Mouse (Mus musculus) heart, embryonic 15.5 days (tissue): Measurements from ENCODE around the gene Tbx18. TPM values are rescaled to one million over a fixed set of nuclear protein-coding genes. Genes with fewer than 3 reads are reported as not detected.
A peak's percentile ranks its signal among the peaks of the same experiment; 100 is the strongest.

Source experiments
- ATAC-seq: fragments of 200-750 bp; cut with Nextera tagmentation; replicated peaks from 2 replicates; pipeline ENCODE4 v1.8.0; 2017; ENCODE audit warnings: low read depth, moderate TSS enrichment; ENCODE audit not compliant: insufficient number of reproducible peaks, insufficient read depth, low FRiP score
- H3K27ac ChIP-seq: fragments of 300-500 bp; sonication (generic); 2 replicates; pipeline ENCODE4 v1.5.1; 2015; ENCODE audit warnings: mild to moderate bottlenecking, inconsistent platforms
- H3K27me3 ChIP-seq: fragments of 300-500 bp; sonication (generic); 2 replicates; pipeline ENCODE4 v1.6.1; 2015; ENCODE audit warnings: inconsistent platforms
- H3K36me3 ChIP-seq: fragments of 300-500 bp; sonication (generic); 2 replicates; pipeline ENCODE4 v1.6.1; 2015; ENCODE audit warnings: mild to moderate bottlenecking, inconsistent platforms
- H3K4me1 ChIP-seq: fragments of 300-500 bp; sonication (generic); replicated peaks from 2 replicates; pipeline ENCODE4 v1.6.1; 2015; ENCODE audit warnings: inconsistent platforms
- H3K4me2 ChIP-seq: fragments of 300-500 bp; sonication (generic); 2 replicates; pipeline ENCODE4 v1.6.1; 2015; ENCODE audit warnings: inconsistent platforms, mild to moderate bottlenecking, moderate library complexity
- H3K4me3 ChIP-seq: fragments of 300-500 bp; sonication (generic); 2 replicates; pipeline ENCODE4 v1.5.1; 2015; ENCODE audit warnings: mild to moderate bottlenecking, inconsistent platforms
- H3K9ac ChIP-seq: fragments of 300-500 bp; sonication (generic); 2 replicates; pipeline ENCODE4 v1.6.1; 2015; ENCODE audit warnings: mild to moderate bottlenecking, inconsistent platforms
- H3K9me3 ChIP-seq: fragments of 300-500 bp; sonication (generic); replicated peaks from 2 replicates; pipeline ENCODE4 v1.6.1; 2016; ENCODE audit warnings: inconsistent platforms
- WGBS: fragments of 180-500 bp; shearing (Covaris S2); methylation state at CpG from one replicate; pipeline ENCODE4 v1.1.7; 2015; ENCODE audit warnings: mixed read lengths; 5-methylcytosine and 5-hydroxymethylcytosine counted together
- polyA plus RNA-seq: library from polyadenylated mRNA; unstranded; fragments of >200 nt; fragmentation: Nextera tagmentation; extraction: Ambion mirVana; gene quantifications from 2 replicates; pipeline ENCODE4 v1.2.1, GENCODE M21; 2015

Gene Tbx18
- 8.6 and 9.1 TPM in 2 replicates for polyA plus RNA-seq

DNA sequence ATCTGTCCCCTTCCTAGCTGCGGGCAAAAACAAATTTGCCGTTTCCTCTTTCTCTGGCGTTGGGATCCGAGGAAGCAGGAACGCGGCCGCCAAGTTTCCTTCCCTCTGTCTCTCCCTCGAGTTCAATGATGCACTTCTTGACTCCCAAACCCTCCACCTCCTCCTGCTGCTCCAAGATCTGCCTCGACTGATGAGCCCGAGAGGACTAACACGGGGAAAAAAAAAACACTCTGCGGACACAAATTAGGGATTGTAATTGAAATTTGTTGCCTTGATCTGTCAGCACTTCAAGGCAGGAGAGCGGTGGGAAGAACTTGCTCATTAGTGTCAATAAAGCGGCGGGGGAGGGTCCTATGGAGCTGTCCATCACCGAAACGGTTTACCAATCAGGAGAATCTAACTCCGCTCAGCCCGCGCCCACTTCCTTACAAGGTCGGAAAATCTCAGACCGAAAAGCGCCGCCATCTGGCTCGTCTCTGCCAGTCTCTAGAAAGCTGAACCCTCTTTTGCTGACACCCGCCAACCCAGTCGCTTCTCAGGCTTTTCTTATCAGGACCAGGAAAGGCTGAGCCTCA lies at the start of gene Tbx18:
Gene Tbx18 (minus strand): TSS at position 300 of the 575 bp plus-strand sequence.
- under 1% methylated on average over 27 of the region's 27 CpGs for WGBS
- H3K4me3 ChIP-seq: peak within 1 kb of the TSS; percentile 71
- H3K36me3 ChIP-seq: no peaks in the 10 kb centered on the region
- peaks cover 21% of the 10 kb centered on the region for H3K4me1 ChIP-seq
- peak; percentile 91 for ATAC-seq
- peaks cover 69% of the 10 kb centered on the region for H3K27me3 ChIP-seq
- H3K27ac ChIP-seq: peak within 1 kb of the TSS; percentile 83
- peak within 1 kb of the TSS; percentile 74 for H3K4me2 ChIP-seq
- peak within 1 kb of the TSS; percentile 77 for H3K9ac ChIP-seq
- no peaks in the 10 kb centered on the region for H3K9me3 ChIP-seq

GRCm38 (mm10) chr9:87773951-87774350 lies 42.9 kb upstream of the Tbx18 start:
- ATAC-seq: no peak
- Histone ChIP-seq H3K27ac (no peak overlapping the region), H3K36me3 (no peaks in the 10 kb centered on the region), H3K4me3 (no peak overlapping the region), H3K4me1 (no peaks in the 10 kb centered on the region), H3K4me2 (no peak overlapping the region), H3K9me3 (no peaks in the 10 kb centered on the region), H3K27me3 (0 out of 2 replicates have a peak, but pooled peaks cover 1% of the 10 kb centered on the region), H3K9ac (no peak overlapping the region)
- 64% methylated on average over 2 of the region's 2 CpGs for WGBS

GRCm38 (mm10) chr9:87755621-87756020 lies 24.6 kb upstream of the Tbx18 start:
- H3K9me3 ChIP-seq: no peaks in the 10 kb centered on the region
- H3K4me1 ChIP-seq: no peaks in the 10 kb centered on the region
- no peak overlapping the region for H3K27ac ChIP-seq
- no peak overlapping the region for H3K4me3 ChIP-seq
- no peaks in the 10 kb centered on the region; the same call in 1 of the 2 replicates for H3K27me3 ChIP-seq
- 68% methylated on average over 4 of the region's 4 CpGs for WGBS
- H3K36me3 ChIP-seq: no peaks in the 10 kb centered on the region
- ATAC-seq: no peak
- H3K9ac ChIP-seq: no peak overlapping the region
- H3K4me2 ChIP-seq: no peak overlapping the region

DNA sequence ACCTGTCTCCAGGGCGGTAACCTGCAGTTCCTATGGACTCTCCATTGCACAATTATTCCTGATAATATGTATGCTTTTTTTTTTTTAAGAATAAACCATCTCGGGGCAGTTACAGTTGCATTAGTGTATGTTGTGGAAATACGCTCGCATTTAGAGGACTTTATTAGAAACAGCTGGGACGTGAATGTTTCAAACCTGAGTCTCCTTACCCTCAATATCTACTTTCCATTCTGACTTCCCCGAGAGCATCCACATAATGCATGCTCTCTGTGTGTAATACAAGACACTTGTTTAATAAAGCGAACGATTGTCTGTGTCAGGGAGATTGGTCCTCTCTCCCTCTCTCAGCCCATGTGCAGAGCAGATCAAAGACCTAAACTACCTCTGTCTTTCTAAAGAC lies 10.5 kb upstream of the Tbx18 start:
- Histone ChIP-seq H3K4me3 (no peak overlapping the region), H3K4me2 (no peak overlapping the region), H3K9ac (no peak overlapping the region), H3K36me3 (no peaks in the 10 kb centered on the region), H3K9me3 (no peaks in the 10 kb centered on the region), H3K27me3 (peaks cover 78% of the 10 kb centered on the region), H3K27ac (no peak overlapping the region), H3K4me1 (peaks cover 18% of the 10 kb centered on the region)
- ATAC-seq: no peak
- WGBS: 77% methylated on average over 8 of the region's 8 CpGs

GRCm38 (mm10) chr9:87740667-87741066 lies 9.6 kb upstream of the Tbx18 start:
- Histone ChIP-seq H3K4me2 (peak overlapping the region; percentile 75), H3K9me3 (no peaks in the 10 kb centered on the region), H3K4me3 (peak overlapping the region; percentile 50), H3K4me1 (peaks cover 18% of the 10 kb centered on the region), H3K9ac (no peak overlapping the region), H3K27ac (peak overlapping the region; percentile 58; the same call in 1 of the 2 replicates), H3K36me3 (no peaks in the 10 kb centered on the region), H3K27me3 (peaks cover 82% of the 10 kb centered on the region)
- ATAC-seq: peak; percentile 61
- WGBS: 4% methylated on average over 11 of the region's 11 CpGs

GRCm38 (mm10) chr9:87740241-87740645 lies 9.2 kb upstream of the Tbx18 start:
- Histone ChIP-seq H3K9ac (no peak overlapping the region), H3K4me2 (peak overlapping the region; percentile 75), H3K36me3 (no peaks in the 10 kb centered on the region), H3K4me1 (peaks cover 18% of the 10 kb centered on the region), H3K4me3 (peak overlapping the region; percentile 50), H3K27me3 (peaks cover 83% of the 10 kb centered on the region), H3K9me3 (no peaks in the 10 kb centered on the region), H3K27ac (peak overlapping the region; percentile 58)
- ATAC-seq: no peak
- 8% methylated on average over 20 of the region's 20 CpGs for WGBS

- Histone ChIP-seq H3K36me3 (no peaks in the 10 kb centered on the region), H3K27ac (peak overlapping the region; percentile 58), H3K4me2 (peak overlapping the region; percentile 75), H3K27me3 (peaks cover 84% of the 10 kb centered on the region), H3K9ac (peak overlapping the region; percentile 39), H3K4me3 (peak overlapping the region; percentile 50), H3K4me1 (peaks cover 18% of the 10 kb centered on the region), H3K9me3 (no peaks in the 10 kb centered on the region)
- WGBS: 2% methylated on average over 41 of the region's 41 CpGs
- ATAC-seq: 0 out of 2 replicates have a peak, but pooled peaks have one; percentile 29
These were observed 8.6 kb upstream of the Tbx18 start for GRCm38 (mm10) chr9:87739543-87740161.

DNA sequence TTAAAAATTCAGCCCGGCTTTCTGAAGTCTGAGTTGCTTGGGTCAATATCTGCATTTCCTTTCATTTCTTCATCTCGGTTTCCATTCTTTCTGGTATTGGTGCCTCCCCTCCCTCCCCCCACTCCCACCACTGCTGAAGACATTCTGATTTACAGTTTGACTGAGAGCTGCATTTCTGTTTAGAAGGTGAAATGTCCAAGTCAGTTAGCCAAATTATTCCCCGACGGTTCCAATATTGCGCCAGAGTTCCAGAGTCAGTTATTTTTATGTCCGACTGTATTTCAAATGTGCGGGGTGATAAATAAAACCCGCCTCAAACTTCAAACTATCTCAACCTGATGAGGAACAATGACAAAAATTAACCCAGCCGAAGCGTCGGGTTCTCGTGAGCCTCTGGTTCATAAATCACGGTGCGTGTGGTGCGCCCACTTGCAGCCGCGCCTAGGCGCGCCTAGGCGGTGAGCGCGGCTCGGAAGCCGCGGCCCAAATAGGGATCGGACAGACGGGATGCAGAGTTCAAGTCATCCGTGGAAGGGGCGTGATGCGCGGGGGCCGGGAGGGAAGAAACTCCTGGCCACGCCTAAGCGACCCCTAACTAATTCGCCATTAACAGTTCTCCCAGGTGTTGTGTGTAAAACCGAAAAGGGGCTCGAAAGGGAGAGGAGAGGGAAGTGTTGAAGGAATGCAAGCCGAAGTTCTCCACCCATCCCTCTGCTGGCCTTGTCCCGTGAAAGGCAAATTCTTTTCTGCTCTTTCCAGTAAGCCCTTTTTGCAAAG lies 7.9 kb upstream of the Tbx18 start:
- H3K27ac ChIP-seq: peak overlapping the region; percentile 58

DNA sequence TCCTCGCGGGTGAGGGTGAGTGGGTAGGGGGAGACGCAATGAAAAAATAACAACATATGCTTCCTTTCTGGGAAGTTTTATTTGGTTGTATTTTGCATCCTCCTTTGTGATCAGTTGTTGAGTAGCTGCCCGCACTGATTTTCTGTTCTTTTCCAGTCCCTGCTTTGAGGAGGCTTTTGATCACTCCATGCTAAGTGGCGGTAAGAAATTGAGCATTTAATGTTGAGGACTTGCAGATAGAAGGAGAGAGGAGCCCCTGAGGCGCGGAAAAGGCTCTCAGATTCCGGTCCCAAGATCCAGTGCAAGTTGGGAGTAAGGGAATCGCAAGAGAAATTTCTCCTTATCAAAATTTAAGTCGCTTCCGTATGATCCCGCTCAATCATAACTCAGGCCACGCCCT lies 7.1 kb upstream of the Tbx18 start:
- H3K27ac ChIP-seq: no peak overlapping the region
- peak overlapping the region; percentile 50 for H3K4me3 ChIP-seq

More for the DNA sequence above, 7.9 kb upstream of the Tbx18 start:
- no peaks in the 10 kb centered on the region for H3K36me3 ChIP-seq
- peaks cover 18% of the 10 kb centered on the region for H3K4me1 ChIP-seq
- H3K9ac ChIP-seq: peak overlapping the region; percentile 39
- peak overlapping the region; percentile 75 for H3K4me2 ChIP-seq
- peaks cover 86% of the 10 kb centered on the region for H3K27me3 ChIP-seq
- no peaks in the 10 kb centered on the region for H3K9me3 ChIP-seq
- under 1% methylated on average over 39 of the region's 39 CpGs for WGBS
- 0 out of 2 replicates have a peak, but pooled peaks have one; percentile 24 for ATAC-seq
- H3K4me3 ChIP-seq: peak overlapping the region; percentile 50

GRCm38 (mm10) chr9:87737271-87737670 lies 6.2 kb upstream of the Tbx18 start:
- Histone ChIP-seq H3K27me3 (peaks cover 85% of the 10 kb centered on the region), H3K4me2 (no peak overlapping the region), H3K27ac (no peak overlapping the region), H3K4me3 (no peak overlapping the region), H3K9me3 (no peaks in the 10 kb centered on the region), H3K36me3 (no peaks in the 10 kb centered on the region), H3K9ac (no peak overlapping the region), H3K4me1 (peaks cover 24% of the 10 kb centered on the region)
- ATAC-seq: no peak
- 17% methylated on average over 4 of the region's 4 CpGs for WGBS

More for the DNA sequence above, 7.1 kb upstream of the Tbx18 start:
- Histone ChIP-seq H3K4me1 (peaks cover 21% of the 10 kb centered on the region), H3K36me3 (no peaks in the 10 kb centered on the region), H3K4me2 (peak overlapping the region; percentile 75; the same call in 1 of the 2 replicates), H3K9me3 (no peaks in the 10 kb centered on the region), H3K9ac (no peak overlapping the region), H3K27me3 (peaks cover 85% of the 10 kb centered on the region)
- no peak for ATAC-seq
- 3% methylated on average over 13 of the region's 13 CpGs for whole genome bisulfite sequencing

GRCm38 (mm10) chr9:87735046-87735445 lies 4.0 kb upstream of the Tbx18 start:
- peaks cover 25% of the 10 kb centered on the region for H3K4me1 ChIP-seq
- H3K27me3 ChIP-seq: peaks cover 72% of the 10 kb centered on the region
- no peak overlapping the region for H3K9ac ChIP-seq
- H3K4me3 ChIP-seq: no peak overlapping the region
- no peak overlapping the region for H3K27ac ChIP-seq
- no peaks in the 10 kb centered on the region for H3K9me3 ChIP-seq
- no peaks in the 10 kb centered on the region for H3K36me3 ChIP-seq
- no peak for ATAC-seq
- 24% methylated on average over 9 of the region's 9 CpGs for WGBS
- H3K4me2 ChIP-seq: no peak overlapping the region
